Mouse (Mus musculus) lung, postnatal 14 days (tissue): ENCODE results near the gene Hcfc1r1.

ENCODE experiments used
- DNase-seq: peaks from one replicate; pipeline ENCODE4 v3.0.0; 2021

Gene Hcfc1r1

DNA sequence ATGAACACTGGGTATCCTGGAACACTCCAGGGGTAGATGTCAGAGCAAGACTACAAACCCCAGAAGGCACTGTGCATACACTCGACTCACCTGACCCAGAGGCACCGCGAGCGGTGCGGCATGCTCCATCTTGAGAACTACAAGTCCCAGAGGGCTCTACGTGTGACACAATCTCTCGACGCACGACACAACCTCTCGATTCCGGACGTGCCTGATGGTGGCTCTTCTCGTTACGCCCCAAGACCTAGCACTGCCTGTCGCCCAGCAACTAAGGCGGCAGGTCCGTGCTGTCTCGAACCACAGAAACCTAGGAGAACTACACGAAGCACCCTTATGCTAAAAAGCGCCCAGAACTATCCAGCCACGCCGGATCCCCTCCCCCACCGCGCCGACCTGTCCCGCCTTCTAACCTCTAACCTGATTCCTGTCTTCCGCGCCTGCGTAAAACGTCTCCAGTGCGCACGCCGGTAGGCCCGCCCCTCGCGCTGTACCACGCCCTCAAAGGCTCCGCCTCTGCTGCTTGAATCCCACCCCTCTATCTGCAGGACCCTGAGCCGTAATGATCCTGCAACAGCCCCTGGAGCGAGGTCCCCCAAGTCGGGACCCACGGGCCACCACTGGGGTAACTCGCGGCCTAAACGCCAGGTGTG is at the start of gene Hcfc1r1, which contains the start of gene Thoc6:
Gene Hcfc1r1, plus strand, starts transcription at position 173 of the 650 bp plus-strand sequence.
Gene Thoc6, minus strand, starts transcription at position 459 of the 650 bp plus-strand sequence.
- peak; percentile 93 for DNase-seq

DNA sequence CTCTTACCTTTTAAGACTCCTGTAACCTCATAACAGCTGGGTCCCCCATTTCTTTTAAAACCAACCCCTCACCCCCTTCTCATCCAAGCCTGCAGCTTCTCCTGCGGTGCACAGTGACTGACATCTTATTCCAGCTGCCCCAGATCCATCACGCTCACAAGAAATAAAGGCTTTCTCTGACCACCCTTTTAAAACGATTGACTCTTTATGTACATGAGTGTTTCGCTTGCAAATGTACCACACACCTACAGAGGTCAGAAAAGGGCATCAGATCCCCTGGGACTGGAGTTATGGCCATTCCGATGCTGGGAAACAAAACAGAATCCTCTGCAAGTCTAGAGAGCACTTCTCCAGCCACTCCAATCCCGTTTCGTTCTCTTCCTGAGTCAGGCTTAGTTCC is 45.6 kb upstream of the Hcfc1r1 start:
- no peak for DNase-seq

DNA sequence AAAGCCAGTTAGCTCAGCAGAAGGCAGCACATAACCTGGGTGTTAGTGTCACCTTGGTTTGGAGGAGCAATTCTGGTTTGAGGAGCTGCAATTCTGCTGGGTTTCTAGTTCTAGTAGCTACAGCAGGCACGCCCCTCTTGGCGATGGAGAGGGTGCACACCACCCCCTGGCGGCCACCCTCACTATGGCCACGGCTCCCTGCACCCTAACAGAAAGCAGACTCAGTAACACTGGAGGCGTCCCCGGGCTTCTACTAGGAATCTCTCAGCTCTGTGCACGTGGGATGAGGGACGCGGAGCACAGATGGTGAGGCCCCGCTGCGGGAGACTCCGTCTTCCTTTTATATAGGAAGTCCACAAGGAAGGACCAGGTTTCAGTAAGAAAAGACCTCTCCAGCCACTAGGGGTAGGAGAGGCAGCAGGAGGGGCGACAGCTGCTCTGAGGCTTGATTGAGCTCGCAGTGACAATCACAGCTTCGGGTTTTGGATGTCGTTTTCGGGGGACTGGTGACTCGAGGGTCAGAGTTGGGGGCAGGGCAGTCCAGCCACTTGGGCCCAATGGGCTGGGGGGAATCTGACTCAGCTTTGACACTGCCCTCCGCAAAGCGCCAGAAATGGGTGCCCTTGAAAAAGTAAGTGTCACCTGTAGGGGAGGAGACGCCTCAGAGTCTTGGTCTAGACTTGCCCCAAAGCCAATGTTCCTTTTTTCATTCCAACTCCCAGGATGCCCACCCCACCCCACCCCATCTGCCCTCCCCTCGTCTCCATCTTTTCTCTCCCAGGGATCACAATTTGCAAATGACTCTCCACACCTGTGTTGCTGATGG is 43.0 kb upstream of the Hcfc1r1 start:
- DNase-seq, result peak; percentile 80

DNA sequence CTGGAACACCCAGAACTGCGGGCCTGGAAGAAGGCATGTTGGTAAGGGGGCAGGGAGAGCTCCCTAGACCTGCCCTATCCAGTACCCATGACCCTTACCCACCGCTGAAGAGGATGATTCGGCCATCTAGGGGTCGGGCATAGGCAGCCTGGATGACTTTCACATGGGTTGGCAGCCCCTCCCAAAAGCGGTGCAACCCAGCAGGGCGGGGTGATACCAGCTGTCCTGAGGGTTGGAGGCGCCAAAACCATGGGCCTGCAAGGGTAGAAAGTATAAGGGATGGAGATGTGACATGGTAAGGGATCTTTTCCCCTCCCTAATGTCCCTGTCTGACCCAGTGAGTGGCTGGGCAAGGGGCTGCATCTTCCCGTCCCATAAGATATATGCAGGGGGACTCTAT is 42.2 kb upstream of the Hcfc1r1 start:
- no peak for DNase-seq

DNA sequence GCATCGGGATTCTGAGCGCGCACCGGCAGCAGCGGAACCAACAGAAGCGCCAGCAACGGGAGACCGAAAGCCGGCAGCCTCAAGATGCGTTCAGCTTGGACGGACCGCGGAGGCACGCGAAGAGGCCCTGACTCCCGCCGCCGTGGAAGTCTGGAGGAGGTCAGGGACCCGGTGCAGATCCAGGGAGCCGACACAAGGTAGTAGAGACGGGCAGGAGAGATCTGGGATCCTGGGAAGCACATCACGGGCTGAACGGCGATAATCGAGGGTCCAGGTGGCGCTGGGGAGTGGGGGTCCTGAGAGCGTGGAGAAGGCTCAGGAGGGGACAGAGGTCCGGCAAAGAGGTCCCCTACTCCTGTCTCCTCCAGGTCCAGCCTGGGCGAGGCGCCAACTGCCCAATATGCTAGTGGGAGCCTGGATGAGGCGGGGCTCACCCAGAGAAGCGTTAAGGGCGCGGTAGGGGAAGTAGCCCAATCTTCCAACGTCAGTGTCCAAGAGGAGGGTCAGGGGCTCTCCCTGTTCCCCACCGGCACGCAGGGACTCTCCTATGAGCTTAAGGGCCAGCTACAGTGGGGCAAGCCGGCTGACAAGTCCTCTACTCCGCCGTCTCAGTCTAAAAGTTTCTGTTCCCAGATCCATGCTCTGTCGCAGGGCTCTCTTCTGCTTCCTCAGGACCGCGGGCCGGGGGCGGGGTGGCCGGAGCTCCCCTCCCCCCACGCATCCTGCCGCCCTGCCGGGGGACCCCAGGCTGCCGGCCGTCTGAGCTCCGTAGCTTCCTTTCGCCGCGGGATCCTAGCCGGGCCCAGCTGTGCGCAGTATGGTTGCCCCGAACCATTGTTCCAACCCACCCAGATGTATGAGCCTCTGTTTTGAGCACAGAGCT is 28.5 kb upstream of the Hcfc1r1 start, which contains the start of gene Mmp25:
Gene Mmp25, minus strand, starts transcription at position 665 of the 883 bp plus-strand sequence.
- no peak for DNase-seq

DNA sequence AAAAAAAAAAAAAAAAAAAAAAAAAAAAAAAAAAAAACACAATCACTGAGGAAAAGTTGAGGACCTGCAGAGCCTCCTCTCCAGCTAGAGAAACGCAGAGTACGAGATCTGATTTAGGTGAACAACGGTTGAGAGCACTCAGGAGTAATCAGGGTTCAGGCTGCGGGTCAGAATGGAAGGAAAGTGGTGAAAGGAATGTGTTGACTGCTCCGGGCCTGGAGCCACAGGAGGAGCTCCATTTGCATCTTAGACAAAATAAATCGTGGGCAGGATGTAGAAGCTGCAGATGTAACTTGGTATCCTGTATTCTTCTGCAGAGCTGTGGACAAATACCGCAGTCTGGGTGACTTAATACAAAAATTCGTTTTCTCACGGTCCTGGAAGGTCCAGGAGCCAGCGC is 27.5 kb upstream of the Hcfc1r1 start:
- DNase-seq, result no peak

DNA sequence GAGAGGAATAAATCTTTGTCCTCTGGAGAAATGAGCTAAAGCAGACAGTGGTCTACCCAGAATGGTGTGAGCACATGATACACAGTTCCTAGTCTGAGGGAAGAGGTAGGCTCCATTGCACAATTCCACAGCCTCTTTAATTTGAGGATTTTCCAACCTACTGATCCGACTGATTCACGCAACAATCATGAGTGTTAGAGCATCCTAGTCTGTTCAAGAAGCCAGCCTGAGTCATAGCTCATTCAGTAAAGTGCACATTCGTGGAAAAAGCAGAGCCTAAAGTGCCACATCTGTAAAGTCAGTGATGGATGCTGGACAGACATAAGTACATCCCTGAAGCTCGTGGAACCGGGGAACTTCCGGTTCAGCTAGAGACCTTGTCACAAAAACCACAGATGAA is 22.0 kb upstream of the Hcfc1r1 start:
- no peak for DNase-seq

DNA sequence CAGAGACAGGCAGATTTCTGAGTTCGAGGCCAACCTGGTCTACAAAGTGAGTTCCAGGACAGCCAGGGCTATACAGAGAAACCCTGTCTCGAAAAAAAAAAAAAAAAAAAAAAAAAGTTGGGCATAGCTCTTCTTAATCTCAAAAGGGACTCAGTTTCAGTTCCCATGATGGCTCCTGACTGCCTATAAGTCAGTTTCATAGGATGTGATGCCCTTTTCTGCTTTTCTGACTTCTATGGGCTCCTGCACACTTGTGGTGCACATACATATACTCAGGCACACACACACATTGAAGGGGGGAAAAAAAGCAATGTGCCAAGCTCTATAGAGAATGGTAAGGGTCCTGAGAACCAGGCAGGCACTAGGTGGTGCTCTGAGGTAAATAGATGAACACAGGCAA is 20.1 kb upstream of the Hcfc1r1 start:
- no peak for DNase-seq

DNA sequence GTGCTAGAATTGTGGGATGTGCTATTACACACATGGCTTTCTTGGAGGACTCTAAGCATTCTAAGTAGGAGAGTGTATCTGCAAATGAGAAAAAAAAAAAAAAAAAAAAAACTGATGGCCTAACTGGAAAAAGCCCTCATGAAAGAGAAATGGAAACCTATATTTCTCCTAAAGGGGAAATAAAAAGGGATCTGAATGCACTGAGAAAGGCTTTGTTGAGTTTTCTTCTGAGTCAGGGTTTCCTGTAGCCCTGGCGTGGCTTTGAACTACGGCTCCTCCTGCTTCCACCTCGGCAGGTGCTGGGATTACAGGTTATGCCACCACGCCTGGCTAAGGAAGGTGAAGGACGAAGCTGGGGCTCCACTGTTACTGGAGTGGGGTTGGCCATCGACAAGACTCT is 19.4 kb upstream of the Hcfc1r1 start:
- no peak for DNase-seq

DNA sequence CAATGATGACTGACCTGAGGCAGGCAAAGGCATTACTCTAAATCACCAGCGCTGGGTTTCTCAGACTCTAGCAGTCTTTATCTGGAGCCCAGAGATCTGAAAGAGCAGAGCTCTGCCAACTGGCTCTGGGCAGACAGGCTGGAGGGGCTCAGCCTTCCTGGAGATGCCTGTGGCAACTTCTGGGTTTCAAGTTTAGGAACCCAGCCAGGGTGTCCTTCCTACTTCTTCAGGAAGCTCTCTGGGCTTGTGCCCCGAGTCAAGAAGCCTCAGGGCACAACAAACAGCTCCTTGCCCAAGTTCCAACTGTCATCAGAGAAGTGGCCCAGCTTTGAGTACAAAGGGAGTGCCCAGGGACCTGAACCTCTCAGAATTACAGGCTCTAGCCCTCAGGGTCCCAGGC is 19.0 kb upstream of the Hcfc1r1 start:
- no peak for DNase-seq

DNA sequence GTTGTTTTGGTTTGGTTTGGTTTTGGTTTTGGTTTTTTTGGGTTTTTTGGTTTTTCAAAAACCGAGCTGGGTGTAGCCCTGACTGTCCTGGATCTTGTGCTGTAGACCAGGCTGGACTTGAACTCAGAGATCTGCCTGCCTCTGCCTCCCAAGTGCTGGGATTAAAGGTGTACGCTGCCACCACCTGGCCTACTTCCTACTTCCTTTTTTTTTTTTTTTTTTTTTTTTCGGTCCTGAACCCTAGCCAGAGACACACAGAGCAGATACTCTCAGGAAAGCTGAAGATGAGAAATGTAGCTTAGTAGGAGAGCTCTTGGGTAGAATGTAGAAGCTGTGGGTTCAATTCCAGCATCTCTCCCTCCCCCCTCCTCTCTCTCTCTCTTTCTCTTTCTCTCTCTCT is 14.9 kb upstream of the Hcfc1r1 start:
- no peak for DNase-seq

DNA sequence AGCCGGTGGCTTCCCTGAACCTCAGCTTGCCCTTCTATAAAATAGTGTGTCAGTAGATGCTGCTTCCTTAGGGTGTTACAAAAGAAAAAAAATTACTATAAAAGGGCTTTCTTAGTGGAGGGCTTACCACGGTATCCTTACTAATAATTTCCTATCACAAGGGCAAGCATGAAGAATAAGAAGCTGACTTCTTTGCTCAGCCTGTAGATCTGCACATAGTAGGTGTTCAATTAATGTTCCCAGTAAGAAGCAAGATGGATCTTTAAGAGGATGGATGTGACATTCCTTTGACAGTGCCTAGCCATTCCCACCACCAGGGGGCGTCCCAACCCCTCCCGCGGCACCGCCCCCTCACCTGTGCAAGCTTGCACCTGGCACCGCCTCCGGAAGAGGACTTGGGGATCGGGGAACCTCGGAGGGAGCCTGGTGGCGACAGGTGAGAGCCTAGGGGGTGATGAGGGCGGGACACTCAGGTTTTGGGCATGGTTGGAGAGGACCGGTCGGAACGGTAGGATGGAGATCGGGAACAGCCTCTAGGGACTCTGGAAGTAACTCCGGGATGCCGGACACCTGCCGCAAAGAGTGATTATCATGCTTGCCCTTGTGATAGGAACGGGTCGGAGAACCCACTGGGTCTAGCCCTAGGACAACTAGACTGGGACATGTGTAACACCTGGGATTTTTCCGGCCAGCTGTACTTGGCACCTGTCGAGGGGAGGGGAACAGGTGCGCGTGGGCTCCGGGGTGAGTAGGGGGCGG is 13.1 kb upstream of the Hcfc1r1 start, which contains the start of gene Bicdl2:
Gene Bicdl2, plus strand, starts transcription at position 390 of the 759 bp plus-strand sequence.
- peak; percentile 79 for DNase-seq

DNA sequence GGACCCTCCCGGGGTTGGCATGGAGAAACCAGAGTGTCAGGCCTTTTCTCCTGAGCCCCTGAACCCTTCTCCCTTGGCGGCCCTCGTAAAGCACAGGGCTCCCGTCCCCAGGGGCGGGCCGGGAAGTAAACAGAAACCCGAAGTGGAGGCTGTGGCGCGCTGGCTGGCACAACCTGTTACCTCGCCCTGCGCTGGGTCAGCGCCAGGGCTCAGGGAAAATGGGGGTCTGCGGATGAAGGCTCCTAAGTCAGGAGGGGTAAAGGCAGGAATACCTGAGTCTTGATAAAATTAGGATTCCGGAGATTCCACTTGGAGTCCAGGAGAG is 12.6 kb upstream of the Hcfc1r1 start:
- DNase-seq, result no peak

DNA sequence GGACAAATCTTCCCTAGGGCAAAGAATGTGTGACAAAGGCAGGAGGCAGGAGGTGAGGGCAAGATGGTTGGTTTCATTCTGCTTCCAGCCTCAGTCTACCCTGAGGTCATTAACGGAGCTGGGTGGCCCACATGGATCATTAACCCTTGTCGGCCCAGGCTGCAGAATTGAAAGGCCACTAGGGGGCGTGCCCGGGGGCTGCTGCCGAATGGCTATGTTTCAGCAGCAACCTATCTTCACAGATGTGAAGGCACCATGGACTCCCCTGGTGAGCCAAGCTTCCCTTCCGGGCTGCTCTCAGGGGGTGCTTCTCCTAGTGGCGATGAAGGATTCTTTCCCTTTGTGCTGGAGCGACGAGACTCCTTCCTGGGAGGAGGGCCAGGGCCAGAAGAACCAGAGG is 11.9 kb upstream of the Hcfc1r1 start:
- DNase-seq, result peak; percentile 26

DNA sequence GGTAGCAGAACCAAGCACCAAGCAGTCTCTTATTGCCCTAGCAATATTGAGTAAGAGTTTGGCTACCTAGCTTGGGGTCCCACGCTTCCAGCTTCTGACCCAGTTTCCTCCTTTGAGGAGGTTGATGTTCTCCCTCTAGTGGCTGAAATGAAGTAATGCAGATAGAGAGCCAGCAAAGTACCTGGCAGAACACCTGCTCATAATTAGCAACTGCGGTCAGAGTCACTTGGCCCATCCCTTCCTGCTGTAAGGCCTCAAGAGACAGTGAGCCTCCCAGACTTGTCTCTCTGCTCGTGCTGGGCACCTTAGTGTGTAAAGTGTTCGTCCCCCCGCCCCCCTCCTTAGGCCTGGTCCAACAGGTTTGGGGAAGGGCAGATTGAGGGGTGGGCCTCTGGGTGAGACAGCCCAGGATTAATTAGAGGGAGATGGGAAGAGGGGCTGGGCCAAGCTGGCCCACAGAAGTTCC is 8.8 kb upstream of the Hcfc1r1 start:
- DNase-seq, result peak; percentile 22

DNA sequence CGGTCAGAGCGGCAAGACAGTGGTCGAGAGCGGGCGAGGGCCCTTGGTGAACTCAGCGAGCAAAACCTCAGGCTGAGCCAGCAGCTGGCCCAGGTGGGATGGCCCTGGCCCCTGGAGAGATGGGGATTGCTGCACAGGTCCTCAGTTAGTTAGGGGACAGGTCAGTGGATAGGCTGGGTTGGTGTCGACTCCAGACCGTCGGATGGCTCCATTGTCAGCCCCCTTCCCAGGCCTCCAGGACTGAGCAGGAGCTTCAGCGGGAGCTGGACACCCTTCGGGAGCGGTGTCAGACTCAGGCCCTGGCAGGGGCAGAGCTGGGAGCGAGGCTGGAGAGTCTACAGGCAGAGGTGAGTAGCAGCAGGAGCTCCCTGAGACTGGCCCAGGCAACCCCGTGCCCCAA is 7.9 kb upstream of the Hcfc1r1 start:
- DNase-seq, result no peak

DNA sequence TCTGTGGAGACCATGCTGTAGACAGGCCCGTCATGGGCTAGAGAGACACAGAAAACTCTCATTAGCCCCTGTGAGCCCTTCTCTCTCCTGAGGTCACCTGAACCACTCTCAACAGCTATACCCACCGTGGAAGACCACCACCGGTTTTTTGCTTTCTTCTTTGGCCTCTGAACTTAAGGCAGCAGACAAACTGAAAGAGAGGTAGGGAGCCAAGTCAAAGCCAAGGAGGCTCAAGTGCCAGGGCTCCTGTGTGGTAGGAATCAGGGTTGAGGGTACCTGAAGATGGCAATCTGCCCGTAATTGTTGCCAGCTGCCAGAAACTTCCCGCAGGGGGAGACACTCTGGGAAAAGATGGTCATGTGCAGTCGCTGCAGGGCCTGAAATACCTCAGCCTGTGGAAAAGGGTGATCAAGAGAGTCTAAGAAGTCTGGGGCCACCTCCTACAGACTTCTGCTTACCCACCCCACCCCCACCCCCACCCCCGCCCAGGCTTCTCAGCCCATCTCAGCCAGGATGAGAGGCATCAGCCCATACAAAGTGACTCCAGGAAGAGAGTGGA is 2.8 kb upstream of the Hcfc1r1 start:
- DNase-seq, result no peak

DNA sequence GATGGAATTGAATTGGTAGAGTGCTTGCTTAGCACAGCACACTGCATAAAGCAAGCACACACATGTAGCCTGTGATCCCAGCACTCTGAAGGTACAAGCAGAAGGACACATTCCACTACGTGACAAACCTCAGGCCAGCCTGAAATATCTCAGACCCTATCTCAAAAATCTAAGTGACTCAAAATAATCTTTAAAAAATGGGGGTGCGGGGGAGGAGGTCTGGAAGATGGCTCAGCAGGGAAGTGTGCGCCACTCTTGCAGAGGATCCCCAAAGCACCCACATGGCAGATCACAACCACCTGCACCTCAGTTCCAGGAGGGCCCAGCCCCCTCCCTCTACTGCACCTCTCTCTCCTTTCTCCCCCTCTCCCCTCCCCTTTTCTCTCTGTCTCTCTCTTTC is 1.9 kb upstream of the Hcfc1r1 start:
- no peak for DNase-seq

DNA sequence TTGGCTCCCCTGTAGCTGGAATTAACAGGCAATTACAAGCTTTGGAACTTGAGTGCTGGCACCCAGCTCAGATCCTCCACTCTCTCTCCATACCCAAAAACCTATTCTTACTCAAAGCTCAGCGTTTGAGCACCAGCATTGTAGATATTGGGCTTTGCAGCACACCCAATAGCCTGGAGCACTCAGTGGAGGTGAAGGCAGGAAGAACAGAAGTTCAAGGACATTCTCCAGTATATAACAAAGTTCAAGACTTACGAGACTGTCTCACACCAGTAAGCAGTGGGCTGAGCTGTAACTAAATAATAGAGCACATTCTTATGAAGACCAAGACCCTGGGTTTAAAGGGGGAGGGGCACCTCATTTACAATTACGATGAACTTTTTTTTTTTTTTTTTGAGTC is 635 bp upstream of the Hcfc1r1 start:
- DNase-seq, result no peak

DNA sequence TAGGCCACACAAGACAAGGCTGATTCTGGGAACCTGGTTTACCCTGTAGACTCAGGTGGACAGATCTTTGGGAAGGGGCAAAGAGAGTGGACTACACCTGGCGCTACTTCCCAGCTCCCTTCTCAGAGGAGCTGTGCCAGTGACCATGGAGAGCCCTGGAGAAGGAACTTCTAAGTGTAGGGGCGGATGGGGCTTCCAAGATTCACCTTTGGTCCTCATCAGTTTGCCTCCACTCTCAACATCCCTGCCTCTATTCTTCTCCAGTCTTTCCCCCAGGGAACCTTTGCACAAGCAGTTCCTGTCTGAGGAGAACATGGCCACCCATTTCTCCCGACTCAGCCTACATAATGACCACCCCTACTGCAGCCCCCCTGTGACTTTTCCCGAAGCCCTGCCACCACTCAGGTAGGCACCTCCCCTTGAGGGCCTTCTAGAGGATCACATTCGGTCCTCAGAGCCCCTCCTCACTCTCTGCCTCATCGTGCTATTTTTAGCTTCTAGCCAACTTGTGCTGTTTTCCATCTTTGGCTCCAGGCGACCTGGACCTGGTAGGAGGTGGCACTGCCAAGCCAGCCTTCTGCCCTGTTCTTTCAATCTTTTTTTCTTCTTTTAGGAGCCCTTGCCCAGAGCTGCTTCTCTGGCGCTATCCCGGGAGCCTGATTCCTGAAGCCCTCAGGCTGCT is 1.0 kb downstream of the Hcfc1r1 start:
- no peak for DNase-seq

DNA sequence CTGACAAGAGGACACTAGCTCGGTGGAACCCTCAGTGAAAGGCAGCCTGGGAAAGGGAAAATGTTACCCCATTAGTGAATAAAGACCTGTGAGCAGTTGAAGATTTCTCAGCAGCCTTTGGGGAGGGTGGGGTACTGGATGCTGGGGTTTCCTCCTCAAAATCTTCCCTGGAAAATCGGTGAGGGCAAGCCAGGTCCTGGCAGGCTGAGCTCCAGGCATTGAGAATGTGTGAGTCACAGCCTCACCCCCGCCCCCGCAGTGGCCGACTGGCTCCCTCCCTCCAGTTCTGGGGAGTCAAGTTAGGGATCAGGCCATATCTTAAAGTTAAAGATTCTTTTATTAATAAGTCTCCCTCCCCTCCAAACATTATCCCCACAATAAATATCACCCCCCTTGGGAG is 1.7 kb downstream of the Hcfc1r1 start:
- DNase-seq, result peak; percentile 58
